Mouse (Mus musculus): ENCODE measurements around the gene Odf3.
A peak's percentile ranks its signal among the peaks of the same experiment; 100 is the strongest.
"Not testable (repeated sequence)": the region's sequence is repeated elsewhere in the genome, so short reads cannot be mapped to it uniquely, and the experiment has no call there.

The Odf3 gene

DNA sequence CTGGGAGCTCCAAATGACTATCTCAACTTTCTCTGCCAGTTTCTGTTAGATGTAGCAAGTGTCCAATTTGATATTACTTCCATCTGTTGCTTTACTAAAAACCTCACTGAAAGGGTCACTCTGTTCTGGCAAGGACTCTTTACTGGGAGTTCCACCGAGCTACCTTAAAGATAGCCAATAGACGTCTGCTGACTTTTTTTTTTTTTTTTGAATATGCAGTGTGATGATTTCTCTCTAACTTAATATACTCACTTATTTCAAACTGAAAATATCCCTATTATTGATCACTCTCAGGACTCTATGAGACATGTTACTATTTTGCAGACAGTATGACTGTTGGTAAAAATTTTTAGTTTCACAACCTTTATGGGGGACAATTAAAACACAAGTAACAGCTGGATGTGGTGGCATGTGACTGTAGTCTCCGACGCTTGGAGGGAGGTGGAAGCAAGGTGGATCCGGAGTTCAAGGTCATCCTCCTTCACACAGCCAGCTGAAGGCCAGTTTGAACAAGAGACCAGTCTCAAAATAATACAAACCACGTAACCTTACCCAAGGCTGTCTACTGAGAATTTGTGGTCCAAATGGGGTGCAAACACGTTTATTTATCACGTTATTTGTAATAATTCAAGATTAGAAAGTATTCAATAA lies 33.4 kb downstream of the Odf3 start:
- no peak for DNase-seq (ENCODE audit: low spot score in 2 of 2)

GRCm38 (mm10) chr7:140881696-140882468 lies 34.3 kb downstream of the Odf3 start, which contains the start of the genes Psmd13 and Sirt3:
Psmd13 (plus strand) TSS chr7:140881968.
Sirt3 (minus strand) TSS chr7:140882309.
- DNase-seq (ENCODE audit: low spot score in 2 of 2) = peak; percentile 96 to 97

- no peak for DNase-seq (ENCODE audit: low spot score in 2 of 2)
These were observed 34.8 kb downstream of the Odf3 start for GRCm38 (mm10) chr7:140882469-140882803.

GRCm38 (mm10) chr7:140890636-140891035 lies 43.0 kb downstream of the Odf3 start:
- not testable (repeated sequence) for DNase-seq (ENCODE audit: low spot score in 2 of 2)

- no peak for DNase-seq (ENCODE audit: low spot score in 2 of 2)
These were observed 46.4 kb downstream of the Odf3 start for GRCm38 (mm10) chr7:140894031-140894430.

DNA sequence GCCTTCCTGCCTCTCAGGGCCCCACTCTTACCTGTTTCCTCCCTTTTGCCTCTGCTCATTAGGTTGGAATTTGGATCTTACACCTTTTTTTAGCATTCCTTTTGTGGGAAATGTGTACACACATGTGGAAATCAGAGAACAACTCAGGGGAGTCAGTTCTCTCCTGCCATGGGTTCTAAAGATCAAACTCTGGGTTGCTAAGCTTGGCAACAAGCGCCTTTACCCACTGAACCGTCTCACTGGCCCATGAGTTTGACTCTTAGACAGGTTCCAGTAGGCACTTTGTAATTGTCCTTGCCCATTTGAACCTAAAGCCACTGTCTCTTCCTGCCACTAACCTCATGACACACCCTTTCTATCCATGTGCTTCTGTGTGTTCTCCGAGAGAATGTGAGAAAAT lies 47.0 kb downstream of the Odf3 start:
- DNase-seq (ENCODE audit: low spot score in 2 of 2) = no peak

GRCm38 (mm10) chr7:140897863-140898262 lies 50.3 kb downstream of the Odf3 start:
- no peak for DNase-seq (ENCODE audit: low spot score in 2 of 2)

GRCm38 (mm10) chr7:140899121-140899520 lies 51.5 kb downstream of the Odf3 start:
- DNase-seq (ENCODE audit: low spot score in 2 of 2) = no peak

DNA sequence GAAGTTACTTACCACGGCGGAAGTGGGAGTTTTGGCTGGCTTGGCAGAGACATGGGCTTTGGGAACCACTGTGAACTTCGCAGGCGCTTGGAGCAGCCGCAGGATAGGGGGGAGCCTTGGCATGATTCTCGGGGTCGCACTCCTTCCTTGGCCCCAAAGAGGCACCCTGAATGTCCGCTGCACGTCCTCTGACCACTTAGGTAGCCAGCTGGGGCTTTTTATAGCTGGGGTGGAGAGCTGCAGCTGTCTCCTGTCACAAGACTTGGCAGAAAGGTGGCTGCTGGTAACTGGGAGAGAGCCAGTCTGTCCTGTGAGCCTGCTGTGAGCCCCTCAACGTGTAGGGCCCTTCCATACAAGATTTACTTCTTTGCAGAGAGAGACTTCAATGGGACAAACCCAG lies 52.6 kb downstream of the Odf3 start, which contains the start of gene Cox8b:
Gene Cox8b, minus strand, starts transcription at position 227 of the 400 bp plus-strand sequence.
- no peak for DNase-seq (ENCODE audit: low spot score in 2 of 2)
